Mouse (Mus musculus) G1E (cell line): ENCODE data around the gene Rmdn2.

ENCODE experiments used
- CTCF ChIP-seq: IDR thresholded peaks from 2 replicates; pipeline ENCODE4 v1.5.1; 2012; ENCODE audit warnings: low read depth, low read length, inconsistent platforms, mixed read lengths
- GATA1 ChIP-seq: IDR thresholded peaks from 2 replicates; pipeline ENCODE4 v1.6.1; 2012; ENCODE audit warnings: borderline replicate concordance, low read length, inconsistent platforms, mixed read lengths
- GATA2 ChIP-seq: IDR thresholded peaks from 2 replicates; pipeline ENCODE4 v1.6.1; 2012; ENCODE audit warnings: low read depth, low read length, inconsistent platforms, borderline replicate concordance
- POLR2AphosphoS5 ChIP-seq: IDR thresholded peaks from 2 replicates; pipeline ENCODE4 v1.6.1; 2012; ENCODE audit warnings: low read depth, low read length, inconsistent platforms; ENCODE audit not compliant: insufficient replicate concordance
- TAL1 ChIP-seq: conservative IDR thresholded peaks from 2 replicates; pipeline ENCODE4 v1.6.1; 2012; ENCODE audit warnings: low read depth, low read length, inconsistent platforms, mixed read lengths

- TF ChIP-seq CTCF = peak; percentile 59
- TF ChIP-seq GATA1 = no peak
- no peak for TF ChIP-seq TAL1
- TF ChIP-seq POLR2AphosphoS5 = no peak
- TF ChIP-seq GATA2 = no peak
Measured at GRCm38 (mm10) chr17:79580264-79580920, 31.3 kb upstream of the Rmdn2 start.
